Mouse (Mus musculus): ENCODE measurements around the gene Eif2b4. TPM values are rescaled to one million over a fixed set of nuclear protein-coding genes. Genes with fewer than 3 reads are reported as not detected.

The Eif2b4 gene
- total RNA-seq, 2 experiments from 2014 or later = 38.6 to 39.4 TPM

GRCm38 (mm10) chr5:31199893-31200292 is 6.7 kb upstream of the Eif2b4 start:
- DNase-seq = no peak

- DNase-seq = no peak
These were observed 6.2 kb upstream of the Eif2b4 start for GRCm38 (mm10) chr5:31199321-31199892.

- DNase-seq = no peak
These were observed 5.5 kb upstream of the Eif2b4 start for GRCm38 (mm10) chr5:31198616-31199320.

- no peak for DNase-seq
These were observed 4.9 kb upstream of the Eif2b4 start for GRCm38 (mm10) chr5:31198170-31198569.

- no peak for DNase-seq
These were observed 3.8 kb upstream of the Eif2b4 start for GRCm38 (mm10) chr5:31197072-31197471.

GRCm38 (mm10) chr5:31196207-31196606 is 3.0 kb upstream of the Eif2b4 start:
- no peak for DNase-seq

- DNase-seq = no peak
These were observed 2.4 kb upstream of the Eif2b4 start for GRCm38 (mm10) chr5:31195671-31196070.

GRCm38 (mm10) chr5:31194486-31195485 is 1.6 kb upstream of the Eif2b4 start:
- DNase-seq = no peak

GRCm38 (mm10) chr5:31193631-31194281 is 526 bp upstream of the Eif2b4 start:
- no peak for DNase-seq

- peak; percentile 82 for DNase-seq
These were observed 938 bp downstream of the Eif2b4 start for GRCm38 (mm10) chr5:31192045-31192938.

GRCm38 (mm10) chr5:31190201-31190600 is 3.0 kb downstream of the Eif2b4 start:
- no peak for DNase-seq

- DNase-seq = no peak
These were observed 4.9 kb downstream of the Eif2b4 start for GRCm38 (mm10) chr5:31188223-31188840.

GRCm38 (mm10) chr5:31183678-31184077 is 9.6 kb downstream of the Eif2b4 start:
- no peak for DNase-seq

GRCm38 (mm10) chr5:31181183-31181770 is 12.0 kb downstream of the Eif2b4 start:
- DNase-seq = no peak

GRCm38 (mm10) chr5:31179766-31180630 is 13.2 kb downstream of the Eif2b4 start, which contains the start of the genes Gm29609 and Gtf3c2:
Gene Gm29609 (minus strand): TSS chr5:31179911.
Gene Gtf3c2 (minus strand): TSS chr5:31180144.
- DNase-seq = peak; percentile 95

- peak; percentile 38 for DNase-seq
These were observed 13.9 kb downstream of the Eif2b4 start for GRCm38 (mm10) chr5:31179301-31179765.

- no peak for DNase-seq
These were observed 24.6 kb downstream of the Eif2b4 start for GRCm38 (mm10) chr5:31168630-31169029.

- no peak for DNase-seq
These were observed 28.4 kb downstream of the Eif2b4 start for GRCm38 (mm10) chr5:31164878-31165277.

GRCm38 (mm10) chr5:31162462-31162861 is 30.8 kb downstream of the Eif2b4 start:
- no peak for DNase-seq
